Mouse (Mus musculus) myocyte (in vitro differentiated cells): ENCODE measurements around the gene Fam160a1.

Source experiments
- E2F4 ChIP-seq: IDR thresholded peaks from one replicate; pipeline ENCODE4 v1.6.1; 2011; ENCODE audit warnings: mild to moderate bottlenecking, control low read depth, moderate library complexity; ENCODE audit not compliant: insufficient read depth
- POLR2A ChIP-seq: IDR thresholded peaks from one replicate; pipeline ENCODE4 v1.6.1; 2011; ENCODE audit warnings: low read depth, mild to moderate bottlenecking, control low read depth, moderate library complexity; ENCODE audit not compliant: insufficient read length
- POLR2AphosphoS2 ChIP-seq: IDR thresholded peaks from one replicate; pipeline ENCODE4 v1.6.1; 2011; ENCODE audit warnings: low read depth, control low read depth; ENCODE audit not compliant: insufficient read length
- TCF12 ChIP-seq: IDR thresholded peaks from one replicate; pipeline ENCODE4 v1.6.1; 2011; ENCODE audit warnings: mild to moderate bottlenecking, control low read depth; ENCODE audit not compliant: poor library complexity, insufficient read depth, severe bottlenecking
- USF1 ChIP-seq: IDR thresholded peaks from one replicate; pipeline ENCODE4 v1.6.1; 2011; ENCODE audit warnings: low read depth, mild to moderate bottlenecking, control low read depth, moderate library complexity

DNA sequence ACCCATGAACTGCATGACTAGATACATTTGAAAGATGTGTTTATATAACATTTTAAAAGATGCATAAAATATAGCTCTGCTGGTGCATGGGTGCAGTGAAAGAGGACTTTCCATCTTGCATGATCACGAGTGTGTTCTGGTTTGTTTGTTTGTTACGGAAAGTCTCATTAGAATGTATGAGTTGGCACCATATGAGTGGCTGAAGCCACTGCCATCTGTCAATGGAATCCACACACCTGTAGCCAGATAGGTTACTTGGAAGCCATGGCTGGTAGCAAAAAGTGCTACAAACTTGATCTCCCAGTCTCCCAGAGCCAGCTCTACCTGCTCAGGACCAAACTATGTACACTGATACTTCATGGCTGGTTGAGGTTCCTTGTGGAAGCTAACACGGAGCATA lies 161.6 kb downstream of the Fam160a1 start:
- TF ChIP-seq POLR2A (no peak), E2F4 (no peak), POLR2AphosphoS2 (no peak), TCF12 (no peak), USF1 (no peak)
